Mouse (Mus musculus) forebrain, embryonic 16.5 days (tissue): ENCODE measurements at regions not wholly inside any gene's neighbourhood (a gene's known extent, or its start where the extent isn't known, plus 50 kb on each side); places are given as distances from the start of the nearest gene placed in this dataset.

Experiments
- ATAC-seq: fragments of 200-750 bp; cut with Nextera tagmentation; 2 replicates; pipeline ENCODE4 v1.8.0; 2017; ENCODE audit warnings: mild to moderate bottlenecking, moderate library complexity
- H3K27ac ChIP-seq: fragments of 300-500 bp; sonication (generic); 2 replicates; pipeline ENCODE4 v1.5.1; 2014; ENCODE audit warnings: low read length, control low read depth
- H3K27me3 ChIP-seq: fragments of 300-500 bp; sonication (generic); replicated peaks from 2 replicates; pipeline ENCODE4 v1.6.1; 2014; ENCODE audit warnings: low read length; ENCODE audit not compliant: control insufficient read depth, insufficient read depth
- H3K36me3 ChIP-seq: fragments of 300-500 bp; sonication (generic); 2 replicates; pipeline ENCODE4 v1.6.1; 2014; ENCODE audit not compliant: control insufficient read depth, insufficient read depth
- H3K4me1 ChIP-seq: fragments of 300-500 bp; sonication (generic); replicated peaks from 2 replicates; pipeline ENCODE4 v1.6.1; 2014; ENCODE audit warnings: low read length; ENCODE audit not compliant: control insufficient read depth, insufficient read depth
- H3K4me2 ChIP-seq: fragments of 300-500 bp; sonication (generic); 2 replicates; pipeline ENCODE4 v1.6.1; 2014; ENCODE audit warnings: mild to moderate bottlenecking, low read length, control low read depth
- H3K4me3 ChIP-seq: fragments of 300-500 bp; sonication (generic); replicated peaks from 2 replicates; pipeline ENCODE4 v1.5.1; 2014; ENCODE audit warnings: mild to moderate bottlenecking, low read length, control low read depth
- H3K9ac ChIP-seq: fragments of 300-500 bp; sonication (generic); replicated peaks from 2 replicates; pipeline ENCODE4 v1.6.1; 2014; ENCODE audit warnings: low read depth, low read length, control low read depth
- H3K9me3 ChIP-seq: fragments of 300-500 bp; sonication (generic); 2 replicates; pipeline ENCODE4 v1.6.1; 2016; ENCODE audit warnings: low read length; ENCODE audit not compliant: control insufficient read depth
- WGBS: fragments of 180-500 bp; shearing (Covaris S2); extraction: QIAGEN DNeasy Blood & Tissue Kit; methylation state at CpG from one replicate; pipeline ENCODE4 v1.1.7; 2014; 5-methylcytosine and 5-hydroxymethylcytosine counted together

DNA sequence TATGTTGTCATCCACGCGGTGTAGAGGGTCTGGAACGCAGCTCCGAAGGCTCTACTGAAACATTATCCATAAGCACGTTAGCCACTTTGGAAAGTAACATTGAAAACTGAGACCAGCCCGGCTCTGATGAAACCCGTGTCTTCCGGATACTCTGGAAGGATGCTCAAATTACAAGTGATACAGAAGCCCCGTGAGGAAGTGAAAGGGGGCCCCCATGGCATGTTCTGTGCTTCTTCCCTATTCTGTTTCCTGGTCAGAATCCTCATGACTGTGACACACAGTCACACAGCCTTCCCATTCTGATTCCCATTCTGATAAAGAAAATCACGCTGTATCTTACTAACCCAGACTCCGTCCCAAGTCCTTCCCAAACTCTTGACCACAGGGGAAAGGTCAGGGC, 143.5 kb upstream of the Rpl34 start:
- Histone ChIP-seq H3K4me1 (no peaks in the 10 kb centered on the region), H3K9me3 (no peaks in the 10 kb centered on the region), H3K4me3 (no peak overlapping the region), H3K4me2 (no peak overlapping the region), H3K9ac (no peak overlapping the region), H3K36me3 (no peaks in the 10 kb centered on the region), H3K27ac (no peak overlapping the region), H3K27me3 (no peaks in the 10 kb centered on the region)
- WGBS, result 86% methylated on average over 11 of the region's 11 CpGs
- no peak for ATAC-seq

DNA sequence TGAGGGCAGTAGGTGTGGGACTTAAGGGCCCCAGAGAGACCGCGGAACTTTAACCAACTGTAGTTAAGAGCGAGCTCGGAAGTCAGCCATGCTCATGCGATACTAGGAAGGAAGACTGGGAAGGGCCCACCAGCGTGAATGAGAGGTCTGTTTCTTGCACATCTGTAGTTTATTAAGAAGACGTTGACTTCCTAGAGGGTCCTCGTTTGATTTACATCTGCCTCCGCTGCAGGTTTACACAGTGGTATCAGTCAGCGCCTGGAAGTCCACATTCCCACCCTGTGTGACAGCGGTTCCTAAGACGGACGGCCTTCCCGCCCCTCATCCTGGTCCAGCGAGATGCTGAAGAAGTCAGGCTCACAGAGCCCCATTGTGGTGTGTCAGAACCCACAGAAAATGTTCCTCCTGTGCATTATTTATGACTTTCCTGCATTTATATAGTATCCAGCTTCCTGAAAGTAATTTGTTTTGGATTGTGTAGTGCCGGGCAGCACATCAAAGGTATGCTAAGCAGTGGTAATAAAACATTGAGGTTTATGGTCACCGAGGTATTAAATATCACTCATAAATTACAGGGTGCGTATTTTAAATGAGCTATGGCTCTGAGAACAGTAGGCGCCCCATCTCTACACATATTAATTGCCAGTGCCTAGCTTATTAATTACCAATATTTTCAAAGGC, 136.9 kb upstream of the Rpl34 start:
- WGBS, result 78% methylated on average over 19 of the region's 19 CpGs
- Histone ChIP-seq H3K4me2 (no peak overlapping the region), H3K9ac (no peak overlapping the region), H3K36me3 (no peaks in the 10 kb centered on the region), H3K4me1 (no peaks in the 10 kb centered on the region), H3K27me3 (no peaks in the 10 kb centered on the region), H3K4me3 (no peak overlapping the region), H3K27ac (no peak overlapping the region), H3K9me3 (no peaks in the 10 kb centered on the region)
- ATAC-seq, result no peak

DNA sequence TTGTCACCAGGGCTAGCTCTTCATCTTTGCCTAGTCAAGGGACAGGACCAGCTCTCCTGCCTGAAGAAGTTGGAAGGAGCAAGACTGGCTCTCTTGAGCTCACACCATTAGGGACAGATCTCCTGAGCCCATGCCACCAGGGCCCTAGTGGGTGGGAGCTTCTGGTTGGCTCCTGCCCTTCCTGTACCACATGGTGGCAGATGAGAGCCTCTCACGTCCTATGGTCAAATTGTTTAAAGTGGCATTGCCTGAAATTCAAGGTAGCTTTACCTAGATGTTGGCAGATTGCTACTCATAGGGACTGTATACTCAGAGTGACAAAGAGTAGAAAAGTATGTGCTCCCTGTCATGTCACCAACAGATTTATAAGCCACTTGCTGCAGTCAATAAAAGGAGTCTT, 134.6 kb upstream of the Rpl34 start:
- no peak overlapping the region for H3K27ac ChIP-seq
- WGBS, result 72% methylated on average over 1 of the region's 1 CpGs
- no peaks in the 10 kb centered on the region for H3K27me3 ChIP-seq
- ATAC-seq, result no peak
- H3K4me1 ChIP-seq, result no peaks in the 10 kb centered on the region
- H3K36me3 ChIP-seq, result no peaks in the 10 kb centered on the region
- no peaks in the 10 kb centered on the region for H3K9me3 ChIP-seq
- no peak overlapping the region for H3K9ac ChIP-seq
- H3K4me2 ChIP-seq, result no peak overlapping the region
- H3K4me3 ChIP-seq, result no peak overlapping the region

- Histone ChIP-seq H3K36me3 (no peaks in the 10 kb centered on the region), H3K27me3 (no peaks in the 10 kb centered on the region), H3K9me3 (no peaks in the 10 kb centered on the region), H3K4me3 (no peak overlapping the region), H3K4me2 (no peak overlapping the region), H3K9ac (no peak overlapping the region), H3K4me1 (no peaks in the 10 kb centered on the region), H3K27ac (no peak overlapping the region)
- no peak for ATAC-seq
- WGBS, result 99% methylated on average over 5 of the region's 5 CpGs
Measured at GRCm38 (mm10) chr3:130863376-130863775, 133.2 kb upstream of the Rpl34 start.

DNA sequence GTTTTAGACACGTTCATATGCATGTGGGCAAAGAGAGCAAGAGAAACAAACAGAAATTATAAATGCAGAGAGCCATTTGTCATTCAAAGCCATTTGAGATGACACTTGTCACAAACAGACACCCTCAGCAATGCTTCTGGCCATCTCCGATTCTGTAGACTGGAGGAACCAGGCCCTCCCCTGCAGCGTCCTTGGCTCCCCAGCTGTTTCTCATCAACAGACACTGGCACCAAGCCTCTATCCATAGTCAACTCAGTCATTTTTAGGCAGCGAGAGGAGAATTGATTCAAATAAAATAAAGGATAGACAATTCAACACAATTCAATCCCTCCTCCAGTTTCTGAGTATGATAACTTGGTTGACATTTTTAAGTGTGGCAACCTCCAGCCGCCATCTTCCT, 130.1 kb upstream of the Rpl34 start:
- WGBS, result 91% methylated on average over 5 of the region's 5 CpGs
- Histone ChIP-seq H3K27ac (no peak overlapping the region), H3K27me3 (no peaks in the 10 kb centered on the region), H3K9ac (no peak overlapping the region), H3K4me3 (no peak overlapping the region), H3K4me1 (no peaks in the 10 kb centered on the region), H3K4me2 (no peak overlapping the region), H3K9me3 (no peaks in the 10 kb centered on the region), H3K36me3 (no peaks in the 10 kb centered on the region)
- ATAC-seq, result no peak

DNA sequence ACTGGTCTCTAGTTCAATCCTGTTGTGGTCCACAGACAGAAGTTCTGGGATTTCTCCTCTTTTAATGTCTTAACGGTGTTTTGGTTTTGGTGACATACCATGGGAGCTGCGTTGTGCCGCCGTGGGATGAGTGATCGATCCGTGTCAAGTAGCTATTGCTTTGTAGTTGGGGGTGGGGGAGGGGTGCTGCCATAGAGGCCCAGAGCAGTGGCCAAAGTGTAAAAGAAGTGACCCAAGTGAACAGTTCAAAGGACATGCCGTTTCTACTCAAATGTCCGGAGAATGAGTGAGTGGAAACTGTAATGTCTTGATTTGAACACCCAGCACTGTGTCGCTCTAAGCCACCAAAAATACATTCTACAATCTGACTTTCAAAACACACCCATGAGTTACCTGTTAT, 123.7 kb upstream of the Rpl34 start:
- Histone ChIP-seq H3K27ac (no peak overlapping the region), H3K36me3 (no peaks in the 10 kb centered on the region), H3K9me3 (no peaks in the 10 kb centered on the region), H3K27me3 (no peaks in the 10 kb centered on the region), H3K9ac (no peak overlapping the region), H3K4me2 (no peak overlapping the region), H3K4me1 (no peaks in the 10 kb centered on the region), H3K4me3 (no peak overlapping the region)
- 91% methylated on average over 9 of the region's 9 CpGs for WGBS
- no peak for ATAC-seq

GRCm38 (mm10) chr3:130850766-130851308, 120.6 kb upstream of the Rpl34 start:
- Histone ChIP-seq H3K4me2 (no peak overlapping the region), H3K27me3 (no peaks in the 10 kb centered on the region), H3K9me3 (no peaks in the 10 kb centered on the region), H3K27ac (no peak overlapping the region), H3K36me3 (no peaks in the 10 kb centered on the region), H3K9ac (no peak overlapping the region), H3K4me1 (no peaks in the 10 kb centered on the region), H3K4me3 (no peak overlapping the region)
- ATAC-seq, result no peak
- 65% methylated on average over 5 of the region's 5 CpGs for WGBS

GRCm38 (mm10) chr3:130841755-130842154, 111.6 kb upstream of the Rpl34 start:
- H3K9me3 ChIP-seq, result no peaks in the 10 kb centered on the region
- WGBS, result 82% methylated on average over 1 of the region's 1 CpGs
- H3K4me2 ChIP-seq, result no peak overlapping the region

GRCm38 (mm10) chr3:130839924-130840440, 109.8 kb upstream of the Rpl34 start:
- H3K36me3 ChIP-seq, result no peaks in the 10 kb centered on the region
- H3K4me1 ChIP-seq, result peaks cover 3% of the 10 kb centered on the region
- 80% methylated on average over 9 of the region's 9 CpGs for WGBS
- H3K4me3 ChIP-seq, result no peak overlapping the region
- no peak for ATAC-seq
- no peaks in the 10 kb centered on the region for H3K27me3 ChIP-seq
- H3K4me2 ChIP-seq, result no peak overlapping the region
- H3K27ac ChIP-seq, result no peak overlapping the region
- H3K9me3 ChIP-seq, result no peaks in the 10 kb centered on the region
- no peak overlapping the region for H3K9ac ChIP-seq

More at GRCm38 (mm10) chr3:130841755-130842154, 111.6 kb upstream of the Rpl34 start:
- H3K4me1 ChIP-seq, result peaks cover 3% of the 10 kb centered on the region
- ATAC-seq, result no peak
- no peaks in the 10 kb centered on the region for H3K36me3 ChIP-seq
- H3K4me3 ChIP-seq, result no peak overlapping the region
- no peak overlapping the region for H3K27ac ChIP-seq
- no peak overlapping the region for H3K9ac ChIP-seq
- no peaks in the 10 kb centered on the region for H3K27me3 ChIP-seq
